9 mouse cellular contexts compared by ENCODE assay signal in the genomic region with DNA sequence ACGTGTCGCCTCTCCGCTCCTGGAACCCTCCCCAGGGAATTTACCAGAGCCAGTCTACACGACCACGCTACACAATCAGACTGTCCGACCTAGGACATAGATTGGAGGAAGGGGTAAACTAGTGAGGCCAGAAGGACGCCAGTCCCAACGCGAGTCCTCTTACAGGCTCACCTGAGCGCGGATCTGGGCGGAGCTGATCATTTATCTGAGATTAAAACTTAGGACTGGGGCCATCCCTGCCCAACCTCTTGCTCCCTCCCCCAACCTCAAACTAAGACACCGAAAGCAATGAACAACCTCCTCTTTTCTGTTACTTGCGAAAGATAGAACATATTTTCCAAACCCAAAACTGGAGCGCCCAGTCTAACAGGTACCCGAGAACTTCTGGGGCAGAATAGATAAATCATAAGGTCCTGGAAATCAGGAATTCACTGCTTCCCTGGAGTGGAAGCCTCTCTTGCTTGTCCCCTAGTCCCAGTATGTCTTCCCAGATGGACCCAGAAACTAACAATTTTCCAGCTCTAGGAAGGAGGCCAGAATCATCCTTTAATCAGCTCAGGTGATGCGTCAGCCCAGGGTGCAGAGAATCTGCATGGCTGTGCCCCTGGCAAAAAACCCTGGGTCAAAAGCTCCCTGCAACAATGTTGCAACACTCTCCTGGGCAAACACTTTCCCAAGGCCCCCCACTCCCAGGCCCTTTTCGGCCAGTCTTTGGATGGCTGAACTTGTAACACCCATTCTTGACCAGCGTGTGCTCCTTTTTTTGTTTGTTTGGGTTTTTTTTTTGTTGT. TPM values are rescaled to one million over a fixed set of nuclear protein-coding genes. Genes with fewer than 3 reads are reported as not detected.
DNase-seq lines count a peak whose midpoint lies in the region; ATAC-seq and TF ChIP-seq lines count a peak whose summit lies in the region.
"Had no signal": no experiment of that assay in that cellular context is flagged by ENCODE, and none has a peak within 500 bp of the region (broad histone marks: within the 10 kb centered on the region; RNA-seq: fewer than 3 reads in every experiment).

No protein-coding gene starts in this region.

- H3K9ac ChIP-seq in heart, embryonic 13.5 days: peak overlapping the region; percentile 82
- H3K9ac ChIP-seq in forebrain, embryonic 13.5 days: peak overlapping the region; percentile 88
- H3K9ac ChIP-seq in liver, embryonic 15.5 days: peak overlapping the region; percentile 54

- H3K4me3 ChIP-seq in heart, embryonic 13.5 days: peak overlapping the region; percentile 79
- H3K4me3 ChIP-seq in E14TG2a.4 (replicated peaks; ENCODE audit: low read length): peak overlapping the region; percentile 96
- H3K4me3 ChIP-seq in forebrain, embryonic 13.5 days: peak overlapping the region; percentile 91
- H3K4me3 ChIP-seq in liver, embryonic 15.5 days (replicated peaks): peak overlapping the region; percentile 83

- peaks cover 34% of the 10 kb centered on the region for H3K4me1 ChIP-seq in heart, embryonic 13.5 days
- peaks cover 80% of the 10 kb centered on the region for H3K4me1 ChIP-seq in E14TG2a.4 (replicated peaks; ENCODE audit: low read depth, low read length)
- H3K4me1 ChIP-seq in forebrain, embryonic 13.5 days: peaks cover 32% of the 10 kb centered on the region
- peaks cover 47% of the 10 kb centered on the region for H3K4me1 ChIP-seq in liver, embryonic 15.5 days (replicated peaks)

- H3K36me3 ChIP-seq in heart, embryonic 13.5 days: peaks cover 4% of the 10 kb centered on the region
- H3K36me3 ChIP-seq in E14TG2a.4 (ENCODE audit: insufficient read depth, low read length): peaks cover 33% of the 10 kb centered on the region
- peaks cover 7% of the 10 kb centered on the region for H3K36me3 ChIP-seq in forebrain, embryonic 13.5 days (ENCODE audit: poor library complexity, severe bottlenecking)
- H3K36me3 ChIP-seq in liver, embryonic 15.5 days (replicated peaks): peaks cover 10% of the 10 kb centered on the region

- no peak for TF ChIP-seq CTCF in E14TG2a.4 (conservative IDR thresholded peaks at IDR 0.05; ENCODE audit: low read length)

- 0 out of 2 replicates have a peak, but pooled peaks cover 6% of the 10 kb centered on the region for H3K9me3 ChIP-seq in heart, embryonic 13.5 days
- H3K9me3 ChIP-seq in E14TG2a.4 (ENCODE audit: low read length): peaks cover 12% of the 10 kb centered on the region
- no peaks in the 10 kb centered on the region for H3K9me3 ChIP-seq in forebrain, embryonic 13.5 days (replicated peaks)
- no peaks in the 10 kb centered on the region for H3K9me3 ChIP-seq in liver, embryonic 15.5 days (replicated peaks)

- no peak; the same call in 1 of the 2 replicates for ATAC-seq in heart, embryonic 13.5 days (ENCODE audit: extremely low read depth, insufficient number of reproducible peaks, low FRiP score, low TSS enrichment)
- ATAC-seq in forebrain, embryonic 13.5 days: no peak
- peak; percentile 8 for ATAC-seq in liver, embryonic 15.5 days (ENCODE audit: insufficient read depth)

- DNase-seq in heart, adult 11 months: no peak
- no peak for DNase-seq in right cerebral cortex, adult 18-20 months
- DNase-seq in kidney, postnatal 14 days: no peak
- no peak for DNase-seq in adrenal gland, adult 8-10 months

- peak overlapping the region; percentile 91 for H3K4me2 ChIP-seq in heart, embryonic 13.5 days
- peak overlapping the region; percentile 84 for H3K4me2 ChIP-seq in forebrain, embryonic 13.5 days
- H3K4me2 ChIP-seq in liver, embryonic 15.5 days: peak overlapping the region; percentile 93

- peak overlapping the region; percentile 70 for H3K27ac ChIP-seq in heart, embryonic 13.5 days (replicated peaks)
- H3K27ac ChIP-seq in forebrain, embryonic 13.5 days: peak overlapping the region; percentile 74
- peak overlapping the region; percentile 80 for H3K27ac ChIP-seq in liver, embryonic 15.5 days (replicated peaks)

- WGBS in heart, embryonic 13.5 days: 24% methylated on average over 19 of the region's 19 CpGs
- 22% methylated on average over 19 of the region's 19 CpGs for WGBS in forebrain, embryonic 13.5 days
- 23% methylated on average over 19 of the region's 19 CpGs for WGBS in liver, embryonic 15.5 days (ENCODE audit: insufficient replicate concordance)

- H3K27me3 ChIP-seq in heart, embryonic 13.5 days (replicated peaks): no peaks in the 10 kb centered on the region
- H3K27me3 ChIP-seq in E14TG2a.4 (ENCODE audit: insufficient read depth, low read length): no peaks in the 10 kb centered on the region
- H3K27me3 ChIP-seq in forebrain, embryonic 13.5 days: no peaks in the 10 kb centered on the region
- H3K27me3 ChIP-seq in liver, embryonic 15.5 days: no peaks in the 10 kb centered on the region

RNA-seq across cellular contexts. Expression of gene Acly, which starts 0.8 kb away (rescaled TPM):
- polyA plus RNA-seq in heart, embryonic 13.5 days (2015; fragmentation: Nextera tagmentation; extraction: Ambion mirVana): 67.8 and 69.7 TPM in 2 replicates
- 251 and 271 TPM in 2 replicates for polyA plus RNA-seq in forebrain, embryonic 13.5 days (2015; fragmentation: Nextera tagmentation; extraction: Ambion mirVana)
- 103 and 111 TPM in 2 replicates for polyA plus RNA-seq in liver, embryonic 15.5 days (2015; fragmentation: Nextera tagmentation; extraction: Ambion mirVana)
- total RNA-seq in adrenal gland, adult 8-10 months (2022): 1,000 to 10,000 TPM; 1,202 to 1,723 (median 1,362) TPM

RNA-seq across cellular contexts. Expression of gene Ttc25, which starts 16.8 kb away (rescaled TPM):
- 0.19 and 0.62 TPM in 2 replicates for polyA plus RNA-seq in heart, embryonic 13.5 days (2015; fragmentation: Nextera tagmentation; extraction: Ambion mirVana)
- 1.6 and 1.9 TPM in 2 replicates for polyA plus RNA-seq in forebrain, embryonic 13.5 days (2015; fragmentation: Nextera tagmentation; extraction: Ambion mirVana)
- 0.07 and 0.14 TPM in 2 replicates for polyA plus RNA-seq in liver, embryonic 15.5 days (2015; fragmentation: Nextera tagmentation; extraction: Ambion mirVana)
- total RNA-seq in adrenal gland, adult 8-10 months (2022): 1 to 10 TPM; 4.4 to 6.4 (median 5.4) TPM
- total RNA-seq: hematopoietic stem cell, adult 5-6 weeks had no signal

RNA-seq across cellular contexts. Expression of gene Cnp, which starts 46.1 kb away (rescaled TPM):
- 18.1 and 20.2 TPM in 2 replicates for polyA plus RNA-seq in heart, embryonic 13.5 days (2015; fragmentation: Nextera tagmentation; extraction: Ambion mirVana)
- 20.1 and 20.8 TPM in 2 replicates for polyA plus RNA-seq in forebrain, embryonic 13.5 days (2015; fragmentation: Nextera tagmentation; extraction: Ambion mirVana)
- 14.2 and 15.1 TPM in 2 replicates for polyA plus RNA-seq in liver, embryonic 15.5 days (2015; fragmentation: Nextera tagmentation; extraction: Ambion mirVana)
- 10 to 100 TPM; 47.5 to 85.0 (median 71.9) TPM for total RNA-seq in adrenal gland, adult 8-10 months (2022)

RNA-seq across cellular contexts. Expression of gene Klhl11, which starts 56.0 kb away (rescaled TPM):
- 6.6 and 6.7 TPM in 2 replicates for polyA plus RNA-seq in heart, embryonic 13.5 days (2015; fragmentation: Nextera tagmentation; extraction: Ambion mirVana)
- 12.1 and 12.2 TPM in 2 replicates for polyA plus RNA-seq in forebrain, embryonic 13.5 days (2015; fragmentation: Nextera tagmentation; extraction: Ambion mirVana)
- 1.6 and 2.2 TPM in 2 replicates for polyA plus RNA-seq in liver, embryonic 15.5 days (2015; fragmentation: Nextera tagmentation; extraction: Ambion mirVana)
- 10 to 100 TPM; 62.9 to 96.4 (median 75.3) TPM for total RNA-seq in adrenal gland, adult 8-10 months (2022)
